Mouse (Mus musculus) heart, embryonic 13.5 days (tissue): ENCODE measurements around the gene Chkb. TPM values are rescaled to one million over a fixed set of nuclear protein-coding genes. Genes with fewer than 3 reads are reported as not detected.
A peak's percentile ranks its signal among the peaks of the same experiment; 100 is the strongest.

Source experiments
- ATAC-seq: fragments of 200-750 bp; cut with Nextera tagmentation; 2 replicates; pipeline ENCODE4 v1.8.0; 2017; ENCODE audit warnings: moderate TSS enrichment; ENCODE audit not compliant: insufficient number of reproducible peaks, low FRiP score, low TSS enrichment; ENCODE audit errors: extremely low read depth
- H3K27ac ChIP-seq: fragments of 300-500 bp; sonication (generic); replicated peaks from 2 replicates; pipeline ENCODE4 v1.5.1; 2015; ENCODE audit warnings: moderate library complexity, mild to moderate bottlenecking, inconsistent platforms
- H3K27me3 ChIP-seq: fragments of 300-500 bp; sonication (generic); replicated peaks from 2 replicates; pipeline ENCODE4 v1.6.1; 2015; ENCODE audit warnings: mild to moderate bottlenecking, inconsistent platforms
- H3K36me3 ChIP-seq: fragments of 300-500 bp; sonication (generic); 2 replicates; pipeline ENCODE4 v1.6.1; 2015; ENCODE audit warnings: mild to moderate bottlenecking, inconsistent platforms
- H3K4me1 ChIP-seq: fragments of 300-500 bp; sonication (generic); 2 replicates; pipeline ENCODE4 v1.6.1; 2015; ENCODE audit warnings: inconsistent platforms
- H3K4me2 ChIP-seq: fragments of 300-500 bp; sonication (generic); 2 replicates; pipeline ENCODE4 v1.6.1; 2015; ENCODE audit warnings: inconsistent platforms, mild to moderate bottlenecking, moderate library complexity
- H3K4me3 ChIP-seq: fragments of 300-500 bp; sonication (generic); 2 replicates; pipeline ENCODE4 v1.5.1; 2015; ENCODE audit warnings: moderate library complexity, mild to moderate bottlenecking, inconsistent platforms
- H3K9ac ChIP-seq: fragments of 300-500 bp; sonication (generic); 2 replicates; pipeline ENCODE4 v1.6.1; 2015; ENCODE audit warnings: inconsistent platforms, mild to moderate bottlenecking, moderate library complexity
- H3K9me3 ChIP-seq: fragments of 300-500 bp; sonication (generic); 2 replicates; pipeline ENCODE4 v1.6.1; 2016; ENCODE audit warnings: inconsistent platforms
- WGBS: fragments of 180-500 bp; shearing (Covaris S2); methylation state at CpG from one replicate; pipeline ENCODE4 v1.1.7; 2015; ENCODE audit warnings: mixed read lengths; 5-methylcytosine and 5-hydroxymethylcytosine counted together
- polyA plus RNA-seq: library from polyadenylated mRNA; unstranded; fragments of >200 nt; fragmentation: Nextera tagmentation; extraction: Ambion mirVana; gene quantifications from 2 replicates; pipeline ENCODE4 v1.2.1, GENCODE M21; 2015

Gene Chkb
- polyA plus RNA-seq, 1 experiment from 2014 or later = 65.1 TPM

DNA sequence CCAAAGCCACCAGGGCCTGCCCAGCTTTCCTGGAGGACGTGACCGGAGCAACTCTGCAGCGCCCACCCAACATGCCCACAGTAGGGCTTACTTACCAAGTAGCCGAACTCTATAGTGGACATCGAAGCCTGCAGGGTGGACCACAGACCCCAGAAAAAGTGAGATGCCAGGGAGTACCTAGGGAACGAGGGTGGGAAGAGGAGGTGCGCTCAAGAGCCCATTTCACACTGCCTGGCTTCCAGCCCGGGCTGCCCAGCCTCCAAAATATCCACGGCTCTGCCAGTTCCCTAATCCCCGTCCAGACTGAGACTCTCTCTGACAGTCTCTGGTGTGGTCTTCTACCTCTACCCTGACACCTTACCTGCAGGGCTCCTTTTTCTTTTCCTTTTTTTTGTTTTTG lies 3.0 kb downstream of the Chkb start:
- H3K27ac ChIP-seq = peak overlapping the region; percentile 98
- H3K4me2 ChIP-seq = peak overlapping the region; percentile 69; the same call in 1 of the 2 replicates
- no peak for ATAC-seq
- peaks cover 57% of the 10 kb centered on the region for H3K4me1 ChIP-seq
- H3K9ac ChIP-seq = peak overlapping the region; percentile 91
- WGBS = 85% methylated on average over 10 of the region's 10 CpGs
- H3K27me3 ChIP-seq = no peaks in the 10 kb centered on the region
- H3K9me3 ChIP-seq = no peaks in the 10 kb centered on the region
- no peak overlapping the region for H3K4me3 ChIP-seq
- H3K36me3 ChIP-seq = peaks cover 53% of the 10 kb centered on the region

GRCm38 (mm10) chr15:89425711-89426121 lies 4.0 kb downstream of the Chkb start, which contains the start of gene Cpt1b:
TSS of gene Cpt1b (minus strand) at chr15:89425863.
- H3K27me3 ChIP-seq = no peaks in the 10 kb centered on the region
- peaks cover 48% of the 10 kb centered on the region for H3K4me1 ChIP-seq
- peak within 1 kb of the TSS; percentile 69 for H3K4me2 ChIP-seq
- WGBS = 15% methylated on average over 6 of the region's 6 CpGs
- peak; percentile 44 for ATAC-seq
- H3K9ac ChIP-seq = peak within 1 kb of the TSS; percentile 91
- peaks cover 61% of the 10 kb centered on the region for H3K36me3 ChIP-seq
- H3K4me3 ChIP-seq = peak within 1 kb of the TSS; percentile 61
- peak within 1 kb of the TSS; percentile 98 for H3K27ac ChIP-seq
- H3K9me3 ChIP-seq = no peaks in the 10 kb centered on the region

DNA sequence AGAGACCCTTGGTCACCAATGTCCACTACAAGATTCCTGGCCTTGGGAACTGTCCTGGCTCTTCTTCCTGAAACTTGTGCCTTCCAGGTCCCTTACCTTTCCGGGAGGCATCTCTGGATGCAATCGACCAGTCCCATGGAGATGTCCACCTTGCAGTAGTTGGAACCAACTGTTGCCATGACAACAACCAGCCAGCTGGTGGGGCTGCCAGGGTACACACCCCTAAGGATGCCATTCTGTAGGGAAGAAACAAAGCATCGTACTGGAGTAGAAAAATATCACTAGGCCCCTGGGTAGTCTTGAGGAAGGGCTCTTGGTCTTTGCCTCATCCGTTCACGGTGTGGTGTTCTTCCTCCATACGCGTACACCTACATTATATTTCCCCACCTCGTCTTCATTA lies 5.1 kb downstream of the Chkb start:
- Histone ChIP-seq H3K27ac (peak overlapping the region; percentile 98), H3K4me2 (peak overlapping the region; percentile 69), H3K27me3 (no peaks in the 10 kb centered on the region), H3K4me3 (peak overlapping the region; percentile 61), H3K4me1 (peaks cover 42% of the 10 kb centered on the region), H3K36me3 (peaks cover 72% of the 10 kb centered on the region), H3K9ac (peak overlapping the region; percentile 91), H3K9me3 (no peaks in the 10 kb centered on the region)
- WGBS = 71% methylated on average over 8 of the region's 8 CpGs
- ATAC-seq = no peak

DNA sequence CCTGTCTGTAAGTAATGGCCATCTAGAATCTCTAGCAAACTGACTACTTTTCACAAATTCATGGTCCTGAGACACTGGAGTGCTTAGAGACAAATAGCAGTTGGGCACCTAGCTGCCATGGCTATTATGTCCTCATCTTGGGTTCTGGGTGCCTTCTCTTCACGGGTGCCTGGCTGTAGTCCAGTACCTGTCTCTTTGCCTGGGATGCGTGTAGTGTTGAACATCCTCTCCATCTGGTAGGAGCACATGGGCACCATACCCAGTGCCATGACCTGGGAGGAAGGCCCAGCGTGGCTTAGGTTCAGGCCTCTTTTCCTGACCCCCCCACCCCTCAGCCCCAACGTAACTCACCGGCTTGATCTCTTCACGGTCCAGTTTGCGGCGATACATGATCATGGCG lies 7.8 kb downstream of the Chkb start:
- H3K9me3 ChIP-seq = no peaks in the 10 kb centered on the region
- H3K27me3 ChIP-seq = no peaks in the 10 kb centered on the region
- H3K4me3 ChIP-seq = no peak overlapping the region
- peaks cover 85% of the 10 kb centered on the region for H3K36me3 ChIP-seq
- no peak overlapping the region for H3K4me2 ChIP-seq
- H3K4me1 ChIP-seq = peaks cover 30% of the 10 kb centered on the region
- no peak overlapping the region for H3K9ac ChIP-seq
- 90% methylated on average over 9 of the region's 9 CpGs for WGBS
- ATAC-seq = no peak
- H3K27ac ChIP-seq = no peak overlapping the region

GRCm38 (mm10) chr15:89415282-89415681 lies 14.4 kb downstream of the Chkb start:
- Histone ChIP-seq H3K27me3 (no peaks in the 10 kb centered on the region), H3K4me3 (no peak overlapping the region), H3K4me1 (peaks cover 24% of the 10 kb centered on the region), H3K4me2 (peak overlapping the region; percentile 33; the same call in 1 of the 2 replicates), H3K9me3 (no peaks in the 10 kb centered on the region), H3K9ac (no peak overlapping the region; the same call in 1 of the 2 replicates), H3K36me3 (peaks cover 47% of the 10 kb centered on the region), H3K27ac (peak overlapping the region; percentile 84)
- ATAC-seq = no peak; the same call in 1 of the 2 replicates
- WGBS = 34% methylated on average over 8 of the region's 8 CpGs

GRCm38 (mm10) chr15:89410118-89410517 lies 19.6 kb downstream of the Chkb start, which contains the start of gene Syce3:
TSS of gene Syce3 (minus strand) at chr15:89410503.
- Histone ChIP-seq H3K27me3 (no peaks in the 10 kb centered on the region), H3K9ac (no peak within 1 kb of the TSS), H3K27ac (no peak within 1 kb of the TSS), H3K4me3 (no peak within 1 kb of the TSS), H3K36me3 (0 out of 2 replicates have a peak, but pooled peaks cover 4% of the 10 kb centered on the region), H3K4me1 (peaks cover 10% of the 10 kb centered on the region), H3K4me2 (no peak within 1 kb of the TSS), H3K9me3 (peaks cover 13% of the 10 kb centered on the region)
- no peak for ATAC-seq
- 77% methylated on average over 24 of the region's 24 CpGs for WGBS

GRCm38 (mm10) chr15:89406691-89407090 lies 23.0 kb downstream of the Chkb start:
- ATAC-seq = no peak

GRCm38 (mm10) chr15:89404831-89405623 lies 24.7 kb downstream of the Chkb start:
- Histone ChIP-seq H3K27me3 (no peaks in the 10 kb centered on the region), H3K9ac (no peak overlapping the region), H3K4me2 (no peak overlapping the region), H3K36me3 (0 out of 2 replicates have a peak, but pooled peaks cover 4% of the 10 kb centered on the region), H3K9me3 (peaks cover 12% of the 10 kb centered on the region), H3K4me1 (no peaks in the 10 kb centered on the region), H3K27ac (no peak overlapping the region), H3K4me3 (no peak overlapping the region)
- no peak for ATAC-seq
- WGBS = 74% methylated on average over 10 of the region's 10 CpGs

More at GRCm38 (mm10) chr15:89406691-89407090, 23.0 kb downstream of the Chkb start:
- H3K27me3 ChIP-seq = no peaks in the 10 kb centered on the region
- H3K4me2 ChIP-seq = no peak overlapping the region
- H3K9ac ChIP-seq = no peak overlapping the region
- peaks cover 13% of the 10 kb centered on the region for H3K9me3 ChIP-seq
- H3K36me3 ChIP-seq = 0 out of 2 replicates have a peak, but pooled peaks cover 4% of the 10 kb centered on the region
- H3K27ac ChIP-seq = no peak overlapping the region
- H3K4me1 ChIP-seq = no peaks in the 10 kb centered on the region
- H3K4me3 ChIP-seq = no peak overlapping the region

GRCm38 (mm10) chr15:89402471-89402870 lies 27.2 kb downstream of the Chkb start:
- H3K4me2 ChIP-seq = no peak overlapping the region
- ATAC-seq = no peak
- 85% methylated on average over 1 of the region's 1 CpGs for WGBS
- H3K27me3 ChIP-seq = no peaks in the 10 kb centered on the region
- no peak overlapping the region for H3K27ac ChIP-seq
- H3K9me3 ChIP-seq = 0 out of 2 replicates have a peak, but pooled peaks cover 3% of the 10 kb centered on the region
- no peak overlapping the region for H3K9ac ChIP-seq
- no peaks in the 10 kb centered on the region for H3K36me3 ChIP-seq
- H3K4me1 ChIP-seq = no peaks in the 10 kb centered on the region
- H3K4me3 ChIP-seq = no peak overlapping the region

DNA sequence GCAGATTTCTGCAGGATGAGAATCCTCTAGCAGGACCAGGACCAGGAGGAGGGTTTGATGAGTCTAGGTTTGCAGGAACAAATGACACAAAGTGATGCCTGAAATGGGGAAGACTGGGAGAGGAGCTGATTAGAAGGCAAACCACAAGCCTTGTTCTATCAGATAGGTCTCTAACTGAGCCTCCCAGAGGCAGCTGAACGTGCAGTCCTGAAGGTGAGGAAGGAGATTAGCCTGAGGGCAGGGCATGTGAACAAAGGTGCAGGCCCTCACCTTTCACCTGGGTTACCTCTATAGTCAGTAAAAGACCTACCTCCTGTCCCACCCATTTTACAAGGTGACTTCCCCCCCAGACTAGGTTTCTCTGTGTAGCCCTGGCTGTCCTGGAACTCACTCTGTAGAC lies 30.0 kb downstream of the Chkb start:
- H3K4me1 ChIP-seq = no peaks in the 10 kb centered on the region
- H3K27me3 ChIP-seq = no peaks in the 10 kb centered on the region
- 39% methylated on average over 1 of the region's 1 CpGs for WGBS
- no peak for ATAC-seq
- H3K9ac ChIP-seq = no peak overlapping the region
- no peaks in the 10 kb centered on the region for H3K36me3 ChIP-seq
- H3K9me3 ChIP-seq = no peaks in the 10 kb centered on the region
- no peak overlapping the region for H3K4me2 ChIP-seq
- no peak overlapping the region for H3K27ac ChIP-seq
- H3K4me3 ChIP-seq = no peak overlapping the region

DNA sequence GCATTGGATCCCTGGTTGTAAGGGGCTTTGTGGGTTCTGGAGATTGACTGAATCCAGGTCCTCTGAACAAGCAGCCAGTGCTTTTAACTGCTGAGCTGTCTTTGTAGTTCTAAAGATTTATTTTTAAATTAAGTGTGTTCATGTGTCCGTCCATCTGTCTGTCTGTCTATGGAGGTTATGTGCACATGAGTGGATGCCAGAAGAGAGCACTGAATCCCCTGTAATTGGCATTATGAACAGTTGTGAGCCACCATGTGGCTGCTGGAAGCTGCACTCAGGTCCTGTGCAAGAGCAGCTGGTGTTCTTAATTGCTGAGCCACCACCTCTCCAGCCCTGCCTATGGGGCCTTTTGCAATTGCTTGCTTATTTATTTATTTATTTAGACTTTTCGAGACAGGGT lies 31.6 kb downstream of the Chkb start:
- ATAC-seq = no peak
- H3K4me2 ChIP-seq = no peak overlapping the region
- H3K4me3 ChIP-seq = no peak overlapping the region
- H3K9ac ChIP-seq = no peak overlapping the region
- no peak overlapping the region for H3K27ac ChIP-seq
- WGBS = 74% methylated on average over 2 of the region's 2 CpGs
- H3K9me3 ChIP-seq = no peaks in the 10 kb centered on the region
- no peaks in the 10 kb centered on the region for H3K27me3 ChIP-seq
- H3K4me1 ChIP-seq = no peaks in the 10 kb centered on the region
- H3K36me3 ChIP-seq = no peaks in the 10 kb centered on the region

- no peak overlapping the region for H3K4me2 ChIP-seq
Observed at GRCm38 (mm10) chr15:89396883-89397282, 32.8 kb downstream of the Chkb start.

More at GRCm38 (mm10) chr15:89396883-89397282, 32.8 kb downstream of the Chkb start:
- H3K4me1 ChIP-seq = no peaks in the 10 kb centered on the region
- no peak overlapping the region for H3K27ac ChIP-seq
- H3K36me3 ChIP-seq = no peaks in the 10 kb centered on the region
- no peak for ATAC-seq
- H3K27me3 ChIP-seq = no peaks in the 10 kb centered on the region
- no peak overlapping the region for H3K4me3 ChIP-seq
- H3K9me3 ChIP-seq = no peaks in the 10 kb centered on the region
- 80% methylated on average over 4 of the region's 4 CpGs for WGBS
- no peak overlapping the region for H3K9ac ChIP-seq
